Mouse (Mus musculus) neural tube, embryonic 12.5 days (tissue): Measurements from ENCODE around the gene Gypa. TPM values are rescaled to one million over a fixed set of nuclear protein-coding genes. Genes with fewer than 3 reads are reported as not detected.

ENCODE experiments used
- polyA plus RNA-seq: library from polyadenylated mRNA; unstranded; fragments of >200 nt; fragmentation: Nextera tagmentation; extraction: Ambion mirVana; gene quantifications from 2 replicates; pipeline ENCODE4 v1.2.1, GENCODE M21; 2016

Gene Gypa
- polyA plus RNA-seq, 1 experiment from 2014 or later = 4.6 TPM

Other genes starting within 250 kb of the Gypa start
- gene Frem3, start 117.3 kb downstream of the Gypa start, polyA plus RNA-seq = 0.09 and 0.10 TPM in 2 replicates
- 141 and 156 TPM in 2 replicates for gene Smarca5, start 245.7 kb downstream of the Gypa start, polyA plus RNA-seq